In the genomic region with DNA sequence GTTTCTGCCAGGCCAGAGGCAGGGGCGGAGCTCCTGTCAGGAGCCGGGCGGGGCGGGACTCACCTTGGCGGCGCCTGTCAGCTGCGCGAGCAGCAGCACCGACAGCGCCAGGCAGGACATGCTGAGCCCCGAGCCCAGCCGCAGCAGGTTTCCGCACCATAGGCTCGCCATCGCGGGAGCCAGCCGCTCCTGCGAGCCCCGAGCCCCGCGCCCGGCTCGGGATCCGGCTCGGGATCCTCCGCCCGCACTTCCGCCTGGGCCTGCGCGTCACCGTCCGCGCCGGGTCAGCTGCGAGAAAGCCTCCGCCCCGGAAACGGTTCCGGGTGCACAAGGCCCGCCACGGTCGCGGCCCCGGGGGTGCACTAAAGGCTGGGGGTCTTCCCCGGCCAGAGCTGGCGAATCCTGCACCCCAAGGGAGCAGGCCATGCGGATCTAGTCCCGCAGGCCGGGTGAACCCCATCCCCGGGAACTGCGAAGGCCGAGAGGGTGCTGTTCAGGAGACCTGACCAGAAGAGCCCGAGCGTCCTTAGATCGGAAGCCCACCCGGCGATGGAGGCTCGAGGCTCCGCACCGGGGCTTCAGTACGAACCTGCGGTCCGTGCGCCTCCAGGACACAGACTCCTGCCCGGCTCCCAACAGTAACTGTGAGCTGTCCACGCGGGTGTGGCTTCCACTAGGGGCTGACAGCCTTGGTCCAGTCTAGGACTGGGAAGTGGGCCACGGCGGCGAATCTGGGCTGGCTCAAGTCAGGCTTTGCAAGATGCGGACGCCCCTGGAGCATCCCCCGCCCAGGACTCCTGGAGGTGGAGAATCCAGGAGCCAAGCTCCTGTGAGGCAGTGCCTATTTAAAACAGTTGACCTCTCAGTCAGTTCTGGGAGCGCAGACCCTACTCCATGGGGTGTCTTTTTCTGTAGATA, we compare ENCODE assay signal across 8 mouse cellular contexts. TPM values are rescaled to one million over a fixed set of nuclear protein-coding genes. Genes with fewer than 3 reads are reported as not detected.
DNase-seq lines count a peak whose midpoint lies in the region; ATAC-seq and TF ChIP-seq lines count a peak whose summit lies in the region.

A gene (minus strand): TSS at position 868 of the 918 bp plus-strand sequence.

- intact Hi-C loops in heart, postnatal 36 days (cut with DNase I): no loop called here

- WGBS in forebrain, postnatal 0 days: 3% methylated on average over 72 of the region's 74 CpGs
- WGBS in lung, embryonic 15.5 days: under 1% methylated on average over 74 of the region's 74 CpGs
- WGBS in olfactory bulb, adult 2 months: under 1% methylated on average over 74 of the region's 74 CpGs

- H3K4me2 ChIP-seq in forebrain, postnatal 0 days (ENCODE audit: low read depth): peak within 1 kb of the TSS; percentile 91
- peak within 1 kb of the TSS; percentile 82 for H3K4me2 ChIP-seq in lung, embryonic 15.5 days

- peaks cover 34% of the 10 kb centered on the region for H3K36me3 ChIP-seq in G1E (replicated peaks)
- H3K36me3 ChIP-seq in forebrain, postnatal 0 days (ENCODE audit: insufficient read depth): 0 out of 2 replicates have a peak, but pooled peaks cover 8% of the 10 kb centered on the region
- no peaks in the 10 kb centered on the region for H3K36me3 ChIP-seq in lung, embryonic 15.5 days

- TF ChIP-seq POLR2A in olfactory bulb, adult 2 months (IDR thresholded peaks at IDR 0.05; ENCODE audit: insufficient read depth, low read depth, low read length): peak; percentile 85

- no peaks in the 10 kb centered on the region for H3K9me3 ChIP-seq in G1E (replicated peaks)
- H3K9me3 ChIP-seq in forebrain, postnatal 0 days (ENCODE audit: low read length): no peaks in the 10 kb centered on the region
- no peaks in the 10 kb centered on the region for H3K9me3 ChIP-seq in lung, embryonic 15.5 days

- no peaks in the 10 kb centered on the region for H3K27me3 ChIP-seq in G1E (ENCODE audit: insufficient read depth, low read length)
- no peaks in the 10 kb centered on the region for H3K27me3 ChIP-seq in forebrain, postnatal 0 days (ENCODE audit: insufficient read depth, low read length)
- H3K27me3 ChIP-seq in lung, embryonic 15.5 days: no peaks in the 10 kb centered on the region

- no peak for TF ChIP-seq CTCF in G1E (IDR thresholded peaks at IDR 0.05; ENCODE audit: low read depth, low read length)
- TF ChIP-seq CTCF in forebrain, postnatal 0 days (IDR thresholded peaks at IDR 0.05; ENCODE audit: low read depth): 0 out of 2 replicates have a peak, but pooled peaks have one; percentile 15
- no peak for TF ChIP-seq CTCF in olfactory bulb, adult 2 months (IDR thresholded peaks at IDR 0.05; ENCODE audit: insufficient read depth, low read depth, low read length)

- peak within 1 kb of the TSS; percentile 76 for H3K27ac ChIP-seq in forebrain, postnatal 0 days (ENCODE audit: low read depth, low read length)
- peak within 1 kb of the TSS; percentile 76 for H3K27ac ChIP-seq in lung, embryonic 15.5 days
- H3K27ac ChIP-seq in olfactory bulb, adult 2 months (ENCODE audit: insufficient read depth, low read depth, low read length): peak within 1 kb of the TSS; percentile 82

- H3K9ac ChIP-seq in forebrain, postnatal 0 days: peak within 1 kb of the TSS; percentile 83
- H3K9ac ChIP-seq in lung, embryonic 15.5 days: peak within 1 kb of the TSS; percentile 90

- DNase-seq in G1E (ENCODE audit: low spot score): peak; percentile 91
- DNase-seq in cerebellum, adult 18-20 months: peak; percentile 82 to 88
- DNase-seq in forebrain, postnatal 0 days: peak; percentile 86
- peak; percentile 81 to 91 for DNase-seq in heart, postnatal 36 days
- DNase-seq in layer of hippocampus, adult 8-10 months (ENCODE audit: low spot score in 2 of 2): peak; percentile 49 to 77
- DNase-seq in thymus, adult 18-20 months: peak; percentile 71 to 73

- H3K4me3 ChIP-seq in G1E (ENCODE audit: low read depth, low read length): peak within 1 kb of the TSS; percentile 93
- H3K4me3 ChIP-seq in forebrain, postnatal 0 days (ENCODE audit: low read depth, low read length): peak within 1 kb of the TSS; percentile 57
- peak within 1 kb of the TSS; percentile 88 for H3K4me3 ChIP-seq in lung, embryonic 15.5 days
- peak within 1 kb of the TSS; percentile 93 for H3K4me3 ChIP-seq in olfactory bulb, adult 2 months (ENCODE audit: insufficient read depth, low read depth, low read length)

- ATAC-seq in G1E (ENCODE audit: extremely low read depth, insufficient number of reproducible peaks, low FRiP score, poor library complexity, severe bottlenecking): peak; percentile 55
- peak; percentile 94 for ATAC-seq in forebrain, postnatal 0 days
- peak; percentile 88 for ATAC-seq in lung, embryonic 15.5 days (ENCODE audit: borderline replicate concordance, extremely low read depth, low FRiP score, low TSS enrichment)

- peaks cover 74% of the 10 kb centered on the region for H3K4me1 ChIP-seq in G1E (ENCODE audit: insufficient read depth, low read depth, low read length)
- H3K4me1 ChIP-seq in forebrain, postnatal 0 days (ENCODE audit: insufficient read depth): peaks cover 11% of the 10 kb centered on the region
- H3K4me1 ChIP-seq in lung, embryonic 15.5 days: peaks cover 20% of the 10 kb centered on the region; the same call in 1 of the 2 replicates
- peaks cover 6% of the 10 kb centered on the region; the same call in 1 of the 2 replicates for H3K4me1 ChIP-seq in olfactory bulb, adult 2 months (ENCODE audit: control insufficient read depth, insufficient read depth, low read length)

RNA-seq across cellular contexts. Expression of the gene that starts here (rescaled TPM):
- total RNA-seq in G1E (2014; fragmentation: Nextera tagmentation) (70.7 and 77.9 TPM in 2 replicates), G1E (2017) (88.0 and 88.6 TPM in 2 replicates)
- 4.9 and 7.7 TPM in 2 replicates for polyA plus RNA-seq in G1E (2012)
- total RNA-seq in forebrain, postnatal 0 days (2014; rRNA removed): 109 and 139 TPM in 2 replicates
- polyA plus RNA-seq in forebrain, postnatal 0 days (2015; fragmentation: Nextera tagmentation; extraction: Ambion mirVana): 157 and 178 TPM in 2 replicates
- 10 to 100 TPM; 29.8 to 31.1 TPM for total RNA-seq in heart, postnatal 36 days (2021)
- total RNA-seq in layer of hippocampus, adult 8-10 months (2022): 100 to 1,000 TPM in 2 of 4 experiments, 10 to 100 TPM in 2; 98.5 to 101 (median 99.8) TPM
- polyA plus RNA-seq in lung, embryonic 15.5 days (2015; fragmentation: Nextera tagmentation; extraction: Ambion mirVana): 56.6 and 59.9 TPM in 2 replicates
- 349 TPM in 1 of 2 replicates, not detected in the other for polyA plus RNA-seq in olfactory bulb, adult 2 months (2012; ENCODE audit: insufficient read depth, insufficient read length, low replicate concordance, missing spikeins)

Comparison
In these comparisons a context has a peak if more than half of its experiments do, and no peak if none do; other contexts are left out.
1. Peak in every context shown above with its lines: DNase-seq, ATAC-seq, H3K4me3 ChIP-seq and H3K27ac ChIP-seq.